Mouse (Mus musculus) heart, postnatal 0 days (tissue): Measurements from ENCODE around the gene Ccdc86. TPM values are rescaled to one million over a fixed set of nuclear protein-coding genes. Genes with fewer than 3 reads are reported as not detected.

Source experiments
- ATAC-seq: fragments of 200-750 bp; cut with Nextera tagmentation; 2 replicates; pipeline ENCODE4 v1.8.0; 2017; ENCODE audit warnings: low read depth, moderate number of reproducible peaks, moderate library complexity; ENCODE audit not compliant: insufficient read depth
- DNase-seq: peaks from one replicate; pipeline ENCODE4 v3.0.0-alpha.2; 2016; ENCODE audit warnings: low spot score
- H3K27ac ChIP-seq: fragments of 300-500 bp; sonication (generic); 2 replicates; pipeline ENCODE4 v1.5.1; 2014; ENCODE audit warnings: low read depth, mild to moderate bottlenecking
- H3K27me3 ChIP-seq: fragments of 300-500 bp; sonication (generic); 2 replicates; pipeline ENCODE4 v1.6.1; 2014; ENCODE audit warnings: low read length, mixed read lengths; ENCODE audit not compliant: control insufficient read depth, insufficient read depth
- H3K36me3 ChIP-seq: fragments of 300-500 bp; sonication (generic); replicated peaks from 2 replicates; pipeline ENCODE4 v1.6.1; 2014; ENCODE audit warnings: low read length, mixed read lengths; ENCODE audit not compliant: control insufficient read depth, insufficient read depth
- H3K4me1 ChIP-seq: fragments of 300-500 bp; sonication (generic); 2 replicates; pipeline ENCODE4 v1.6.1; 2014; ENCODE audit warnings: antibody characterized with exemption; ENCODE audit not compliant: control insufficient read depth, insufficient read depth
- H3K4me2 ChIP-seq: fragments of 300-500 bp; sonication (generic); 2 replicates; pipeline ENCODE4 v1.6.1; 2014; ENCODE audit warnings: low read depth, mild to moderate bottlenecking, low read length, moderate library complexity
- H3K4me3 ChIP-seq: fragments of 300-500 bp; sonication (generic); 2 replicates; pipeline ENCODE4 v1.5.1; 2014; ENCODE audit warnings: low read depth, low read length
- H3K9ac ChIP-seq: fragments of 300-500 bp; sonication (generic); replicated peaks from 2 replicates; pipeline ENCODE4 v1.6.1; 2014; ENCODE audit warnings: low read depth, low read length, mixed read lengths
- H3K9me3 ChIP-seq: fragments of 300-500 bp; sonication (generic); replicated peaks from 2 replicates; pipeline ENCODE4 v1.6.1; 2016; ENCODE audit warnings: low read length; ENCODE audit not compliant: control insufficient read depth
- CTCF ChIP-seq: IDR thresholded peaks from 2 replicates; pipeline ENCODE4 v1.5.1; 2016; ENCODE audit warnings: antibody characterized with exemption, control low read depth, low read depth
- EP300 ChIP-seq: IDR thresholded peaks from 2 replicates; pipeline ENCODE4 v1.6.1; 2016; ENCODE audit warnings: antibody characterized with exemption, low read depth
- WGBS: fragments of 180-500 bp; shearing (Covaris S2); extraction: QIAGEN DNeasy Blood & Tissue Kit; methylation state at CpG from one replicate; pipeline ENCODE4 v1.1.7; 2014; 5-methylcytosine and 5-hydroxymethylcytosine counted together
- polyA plus RNA-seq: library from polyadenylated mRNA; unstranded; fragments of >200 nt; fragmentation: Nextera tagmentation; extraction: Ambion mirVana; gene quantifications from 2 replicates; pipeline ENCODE4 v1.2.1, GENCODE M21; 2015
- total RNA-seq: library from RNA; depleted of rRNA; stranded (reverse); fragments of >200 nt; gene quantifications from 2 replicates; pipeline ENCODE4 v1.2.3, GENCODE M21; 2014; ENCODE audit warnings: low replicate concordance

Gene Ccdc86
- total and polyA plus RNA-seq, 2 experiments from 2014 or later = 8.7 to 12.4 TPM

DNA sequence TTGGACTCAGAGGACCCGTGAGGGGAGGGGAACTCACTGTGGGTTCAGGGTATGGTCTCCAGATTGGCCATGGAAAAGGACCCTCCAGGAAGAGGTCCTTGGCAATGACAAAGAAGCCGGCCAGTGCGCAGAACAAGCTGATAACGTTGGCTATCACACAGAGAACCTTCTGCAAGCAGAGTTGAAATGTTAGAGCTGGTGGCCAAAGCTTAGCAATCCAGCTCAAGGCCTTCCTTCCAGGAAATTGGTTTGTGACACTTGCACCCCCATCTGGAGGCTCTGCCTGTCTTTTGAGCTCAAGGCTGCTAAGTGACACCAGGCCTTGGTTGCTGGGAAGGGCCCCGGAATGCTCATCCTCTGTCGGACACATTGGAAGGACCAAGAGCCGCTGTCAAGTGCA lies 16.7 kb upstream of the Ccdc86 start:
- H3K9ac ChIP-seq = no peak overlapping the region
- H3K27ac ChIP-seq = no peak overlapping the region
- H3K4me2 ChIP-seq = no peak overlapping the region
- no peak overlapping the region for H3K4me3 ChIP-seq
- TF ChIP-seq CTCF (no peak), EP300 (no peak)
- H3K4me1 ChIP-seq = no peaks in the 10 kb centered on the region
- ATAC-seq (no peak), DNase-seq (no peak)
- H3K36me3 ChIP-seq = no peaks in the 10 kb centered on the region
- 72% methylated on average over 7 of the region's 7 CpGs for WGBS
- no peaks in the 10 kb centered on the region for H3K9me3 ChIP-seq
- no peaks in the 10 kb centered on the region for H3K27me3 ChIP-seq

DNA sequence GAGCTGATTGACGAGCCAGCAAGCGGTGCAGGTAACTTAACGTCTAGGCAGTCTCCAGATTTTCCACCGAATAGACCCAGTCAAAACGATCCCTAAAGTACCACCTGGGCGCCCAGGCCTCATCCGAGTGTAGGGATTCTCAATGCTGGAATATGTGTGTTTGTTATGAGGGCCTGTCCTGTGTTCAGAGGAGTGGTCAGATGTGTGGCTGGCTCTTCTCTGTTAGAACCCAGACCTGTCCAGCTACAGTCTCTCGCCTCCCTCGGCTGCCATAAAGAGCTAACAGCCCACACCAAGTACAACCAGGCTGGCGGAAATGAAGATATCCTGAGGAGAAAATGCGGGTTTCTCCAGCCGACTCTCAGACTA lies 10.9 kb upstream of the Ccdc86 start:
- H3K27me3 ChIP-seq = no peaks in the 10 kb centered on the region

DNA sequence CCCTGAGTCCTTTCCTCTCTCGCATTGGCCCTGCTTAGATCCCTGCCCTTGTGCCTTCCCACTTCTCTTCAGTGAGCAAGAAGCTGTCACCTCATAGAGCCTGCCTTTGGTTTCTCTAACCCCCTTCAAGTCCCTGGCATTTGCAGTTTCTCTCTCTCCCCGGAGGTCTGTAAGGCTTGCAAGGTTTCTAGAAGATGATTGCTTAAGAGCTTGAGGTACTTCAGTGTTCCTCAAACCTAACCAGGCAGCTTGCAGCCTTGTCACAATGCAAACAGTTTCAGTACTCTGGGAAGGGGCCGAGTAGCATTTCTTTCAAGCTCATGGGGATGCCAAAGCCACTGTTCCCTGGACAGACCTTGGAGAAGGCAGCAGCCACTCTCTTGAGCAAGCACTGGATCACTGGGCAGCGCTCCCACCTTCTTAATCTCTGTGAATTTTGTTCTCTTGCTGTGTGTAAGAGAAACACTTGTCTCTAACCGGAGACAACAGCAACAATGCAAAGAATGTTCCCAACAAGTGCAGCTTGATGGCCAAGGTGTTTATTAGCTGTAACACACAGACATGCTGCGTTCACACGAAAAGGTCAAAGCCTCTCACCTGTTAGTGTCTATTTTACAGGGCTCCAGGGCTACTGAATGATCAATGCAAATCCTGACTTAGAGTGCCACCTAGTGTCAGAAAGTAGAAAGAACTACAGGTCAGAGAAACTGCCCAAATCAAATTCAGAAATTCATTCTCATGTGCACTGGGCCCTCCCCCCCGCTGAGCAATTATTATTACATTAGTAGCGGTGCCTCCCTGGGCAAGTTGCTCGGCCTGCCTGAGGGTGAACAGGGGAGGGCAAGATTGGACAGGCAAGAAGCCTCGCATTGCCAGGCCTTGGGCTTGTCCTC lies 10.3 kb upstream of the Ccdc86 start:
- peak; percentile 74 for DNase-seq
- no peak overlapping the region for H3K9ac ChIP-seq

More for the DNA sequence above, 10.9 kb upstream of the Ccdc86 start:
- H3K4me1 ChIP-seq = no peaks in the 10 kb centered on the region
- no peak overlapping the region for H3K27ac ChIP-seq
- H3K9ac ChIP-seq = no peak overlapping the region
- H3K4me2 ChIP-seq = no peak overlapping the region
- WGBS = 43% methylated on average over 12 of the region's 12 CpGs
- no peak overlapping the region for H3K4me3 ChIP-seq
- DNase-seq (no peak), ATAC-seq (no peak)
- H3K36me3 ChIP-seq = no peaks in the 10 kb centered on the region
- no peaks in the 10 kb centered on the region for H3K9me3 ChIP-seq
- TF ChIP-seq CTCF (no peak), EP300 (no peak)

DNA sequence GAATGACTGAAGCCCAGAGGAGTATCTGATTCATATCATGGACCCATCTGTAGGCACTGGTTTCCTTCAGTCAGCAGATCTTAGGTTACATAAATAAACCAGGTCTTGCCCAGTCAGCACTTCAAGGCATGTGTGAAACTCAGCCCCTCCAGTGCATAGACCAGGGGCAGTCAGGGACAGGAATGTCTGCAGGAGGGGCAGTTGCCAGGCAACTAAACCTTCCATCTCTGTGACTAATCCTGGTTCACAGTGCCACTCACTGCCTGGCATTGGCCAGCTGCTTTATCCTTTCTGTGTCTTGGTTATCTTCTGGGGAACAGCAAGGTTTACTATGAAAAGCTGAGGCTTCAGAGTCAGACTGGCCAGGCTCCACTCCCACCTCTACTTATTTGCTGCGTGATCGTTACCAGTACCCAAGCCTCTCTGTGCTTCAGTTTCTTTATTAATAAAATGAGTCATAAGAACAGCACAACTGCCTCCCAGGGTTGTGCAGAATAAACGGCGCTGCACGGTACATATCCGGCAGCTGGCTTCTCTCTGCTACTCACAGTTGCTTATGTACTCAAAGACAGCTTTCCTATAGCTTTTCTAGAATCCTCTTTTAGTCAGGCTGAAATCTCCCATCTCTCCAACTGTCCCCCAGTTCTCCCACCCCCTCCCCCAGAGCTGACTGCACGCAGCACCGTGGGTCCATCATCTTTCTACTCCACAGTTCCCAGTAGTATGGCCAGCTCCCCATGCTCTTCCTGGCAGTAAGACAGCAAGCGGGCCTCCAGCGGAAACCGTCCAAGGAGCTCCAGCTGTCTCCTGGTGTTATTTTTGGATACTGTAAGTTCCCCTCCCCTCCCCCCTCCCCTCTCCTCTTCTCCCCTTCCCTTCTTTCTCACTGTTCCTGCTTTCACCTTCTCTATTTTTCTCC lies 3.2 kb upstream of the Ccdc86 start:
- Histone ChIP-seq H3K9ac (no peak overlapping the region), H3K4me2 (peak overlapping the region; percentile 24), H3K9me3 (no peaks in the 10 kb centered on the region), H3K27me3 (no peaks in the 10 kb centered on the region), H3K4me1 (peaks cover 24% of the 10 kb centered on the region), H3K4me3 (no peak overlapping the region), H3K36me3 (no peaks in the 10 kb centered on the region), H3K27ac (peak overlapping the region; percentile 63)
- 25% methylated on average over 11 of the region's 11 CpGs for WGBS
- ATAC-seq (peak; percentile 40), DNase-seq (peak; percentile 50)
- TF ChIP-seq EP300 = no peak

More for the DNA sequence above, 10.3 kb upstream of the Ccdc86 start:
- no peak overlapping the region for H3K27ac ChIP-seq
- H3K4me2 ChIP-seq = no peak overlapping the region
- H3K4me3 ChIP-seq = no peak overlapping the region
- H3K27me3 ChIP-seq = no peaks in the 10 kb centered on the region
- peak; percentile 68 for ATAC-seq
- no peaks in the 10 kb centered on the region for H3K36me3 ChIP-seq
- 29% methylated on average over 11 of the region's 11 CpGs for WGBS
- H3K4me1 ChIP-seq = no peaks in the 10 kb centered on the region
- TF ChIP-seq CTCF (peak; percentile 86), EP300 (no peak)
- no peaks in the 10 kb centered on the region for H3K9me3 ChIP-seq

DNA sequence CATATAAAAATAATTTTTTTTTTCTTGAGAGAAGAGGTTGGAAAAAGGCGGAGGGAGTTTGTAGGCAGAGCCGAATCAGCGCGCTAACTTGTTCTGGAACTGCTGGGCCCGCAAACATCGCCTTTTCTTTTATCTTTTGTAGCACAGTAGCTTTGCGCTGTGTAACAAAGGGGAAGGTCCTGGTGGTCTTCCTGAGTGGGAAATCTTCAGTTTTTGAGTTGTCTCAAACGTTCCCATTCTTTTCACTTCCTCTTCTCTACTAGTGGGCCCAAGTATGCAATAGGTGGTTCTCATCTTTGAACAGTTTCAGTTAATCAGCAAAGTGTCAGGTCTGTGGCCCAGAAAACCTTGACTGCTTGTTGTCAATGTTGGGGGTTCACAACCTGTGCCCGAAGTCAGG lies 492 bp upstream of the Ccdc86 start:
- no peaks in the 10 kb centered on the region for H3K9me3 ChIP-seq
- no peaks in the 10 kb centered on the region for H3K27me3 ChIP-seq
- DNase-seq = no peak
- peak overlapping the region; percentile 57 for H3K9ac ChIP-seq
- peaks cover 13% of the 10 kb centered on the region for H3K36me3 ChIP-seq
- no peak for TF ChIP-seq EP300
- TF ChIP-seq CTCF = no peak
- H3K4me3 ChIP-seq = peak overlapping the region; percentile 76
- WGBS = 25% methylated on average over 9 of the region's 9 CpGs
- no peak for ATAC-seq
- H3K4me1 ChIP-seq = peaks cover 29% of the 10 kb centered on the region
- H3K27ac ChIP-seq = peak overlapping the region; percentile 68
- peak overlapping the region; percentile 98 for H3K4me2 ChIP-seq
